Mouse (Mus musculus): ENCODE data around the gene Cnga4.
A peak's percentile ranks its signal among the peaks of the same experiment; 100 is the strongest.
"Not testable (repeated sequence)": the region's sequence is repeated elsewhere in the genome, so short reads cannot be mapped to it uniquely, and the experiment has no call there.

Gene Cnga4

DNA sequence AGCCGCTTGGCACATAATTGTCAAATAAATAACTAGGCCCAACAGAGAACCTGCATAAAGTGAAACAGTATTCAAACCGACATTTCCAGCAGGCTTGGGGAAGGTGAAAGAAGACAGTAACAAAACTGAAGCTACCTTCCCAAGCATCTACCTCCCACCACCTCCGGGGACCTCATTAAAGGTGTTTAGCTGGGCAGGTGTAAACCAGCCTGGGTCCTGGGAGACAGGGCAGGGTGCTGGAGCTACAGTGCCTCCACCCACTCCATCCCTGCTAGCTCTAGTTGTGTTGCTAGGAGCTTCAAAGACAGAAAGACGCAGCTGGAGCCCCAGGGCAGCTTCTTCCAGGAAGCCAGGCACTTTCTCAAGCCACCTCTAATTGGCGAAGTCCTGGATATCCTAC is at the start of gene Cnga4:
Cnga4 (plus strand) TSS at position 301 of the 400 bp plus-strand sequence.
- DNase-seq, result no peak

GRCm38 (mm10) chr7:105356064-105356463 is 48.3 kb upstream of the Cnga4 start:
- DNase-seq, result not testable (repeated sequence)

DNA sequence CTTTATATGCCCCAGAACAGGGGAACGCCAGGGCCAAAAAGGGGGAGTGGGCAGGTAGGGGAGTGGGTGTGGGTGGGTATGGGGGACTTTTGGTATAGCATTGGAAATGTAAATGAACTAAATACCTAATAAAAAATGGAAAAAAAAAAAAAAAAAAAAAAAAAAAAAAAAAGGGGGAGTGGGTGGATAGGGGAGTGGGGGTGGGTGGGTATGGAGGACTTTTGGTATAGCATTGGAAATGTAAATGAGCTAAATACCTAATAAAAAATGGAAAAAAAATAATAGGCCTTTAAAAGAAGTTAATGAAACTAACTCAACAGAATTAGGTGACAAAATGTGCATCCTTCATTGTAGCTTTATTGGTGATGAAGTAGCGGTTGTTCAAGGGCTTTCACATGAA is 47.9 kb upstream of the Cnga4 start:
- DNase-seq, result not testable (repeated sequence)

- DNase-seq, result no peak
These were observed 42.7 kb upstream of the Cnga4 start for GRCm38 (mm10) chr7:105361713-105362112.

DNA sequence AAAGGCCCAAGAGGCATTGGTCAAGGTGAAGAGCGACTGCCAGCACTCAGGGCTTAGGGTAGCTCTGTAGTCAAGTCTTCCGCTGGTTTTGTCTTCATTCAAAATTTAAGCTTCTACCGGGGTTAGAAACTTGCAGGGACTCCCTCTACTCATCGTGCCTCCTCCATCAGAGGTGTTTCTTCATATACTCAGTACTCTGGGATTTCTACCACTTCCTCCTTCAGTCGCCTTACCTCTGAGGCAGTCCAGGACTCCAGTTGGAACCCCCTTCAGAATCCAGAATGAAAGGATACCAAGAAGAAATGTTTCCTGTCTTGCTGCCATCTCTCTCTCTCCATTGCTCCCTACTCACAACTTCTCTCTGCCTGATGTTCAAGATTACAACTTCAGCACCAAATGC is 37.1 kb upstream of the Cnga4 start:
- no peak for DNase-seq

GRCm38 (mm10) chr7:105367930-105368329 is 36.4 kb upstream of the Cnga4 start, which contains the start of gene Olfr692:
Gene Olfr692 (plus strand): TSS chr7:105368230.
- DNase-seq, result no peak

DNA sequence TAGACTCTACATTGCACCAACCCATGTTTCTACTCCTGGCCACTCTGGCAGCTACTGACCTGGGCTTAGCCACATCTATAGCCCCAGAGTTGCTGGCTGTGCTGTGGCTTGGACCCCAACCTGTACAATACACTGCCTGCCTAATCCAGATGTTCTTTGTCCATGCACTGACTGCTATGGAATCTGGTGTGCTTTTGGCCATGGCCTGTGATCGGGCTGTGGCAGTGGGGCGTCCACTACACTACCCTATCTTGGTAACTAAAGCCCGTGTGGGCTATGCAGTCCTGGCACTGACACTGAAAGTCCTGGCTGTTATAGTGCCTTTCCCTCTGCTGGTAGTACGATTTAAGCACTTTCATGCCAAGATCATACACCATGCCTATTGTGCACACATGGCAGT is 35.8 kb upstream of the Cnga4 start:
- no peak for DNase-seq

DNA sequence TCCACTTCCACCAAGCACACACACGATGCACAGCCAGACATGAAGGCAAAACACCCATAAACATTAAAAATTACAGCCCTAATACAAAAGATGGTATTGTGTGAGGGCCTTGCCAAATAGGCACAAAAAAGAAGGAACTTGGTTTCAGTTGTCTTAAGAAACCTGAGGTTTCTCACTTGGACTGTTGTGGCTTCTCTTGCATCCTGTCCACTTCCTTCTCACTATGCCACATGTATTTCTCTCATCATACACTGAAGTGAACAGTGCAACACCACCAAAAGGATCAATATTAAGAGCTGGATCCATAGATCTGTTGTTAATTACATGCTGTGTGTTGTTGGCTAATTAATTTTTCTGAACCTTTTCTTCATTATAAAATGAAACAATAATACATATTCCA is 31.5 kb upstream of the Cnga4 start:
- no peak for DNase-seq

DNA sequence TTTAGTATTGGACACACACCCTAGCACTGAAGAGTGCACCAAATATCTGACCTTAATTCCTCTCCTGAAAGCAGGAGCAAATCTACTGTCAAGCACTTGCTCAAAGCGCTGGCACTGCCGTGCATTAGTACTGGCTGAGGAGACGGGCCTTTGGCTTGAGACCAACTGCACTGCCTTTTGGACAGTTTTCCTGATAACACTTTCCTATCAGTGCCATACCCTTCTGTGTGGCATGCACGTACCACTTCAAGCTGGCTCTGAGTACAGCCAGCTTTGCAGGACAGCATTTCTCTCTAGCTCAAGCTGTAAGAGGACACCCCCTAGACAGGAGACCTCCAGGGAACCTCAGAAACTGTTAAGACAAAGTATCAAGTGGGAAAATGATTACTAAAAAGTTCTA is 30.9 kb upstream of the Cnga4 start:
- no peak for DNase-seq

DNA sequence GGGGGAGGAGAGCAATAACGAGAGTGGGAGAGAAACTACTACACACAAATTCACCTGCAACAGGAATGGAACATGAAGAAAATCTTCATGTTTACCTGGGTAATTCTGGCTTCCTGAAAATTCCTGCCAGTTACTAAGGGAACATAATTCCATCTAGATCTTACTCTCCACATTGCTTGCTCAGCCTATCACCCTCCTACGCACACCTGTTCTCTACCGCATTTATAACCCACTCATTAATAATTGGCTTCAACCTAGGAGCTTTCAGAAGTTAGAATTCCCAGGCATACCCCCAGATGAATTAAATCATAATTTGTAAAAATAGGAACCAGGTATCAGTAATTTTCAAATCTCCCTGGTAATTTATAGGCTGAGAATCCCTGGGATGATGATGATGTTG is 30.4 kb upstream of the Cnga4 start:
- no peak for DNase-seq

- DNase-seq, result no peak
These were observed 29.5 kb upstream of the Cnga4 start, which contains the start of gene Gm5901 for GRCm38 (mm10) chr7:105374866-105375265. Gene Gm5901 (plus strand): TSS chr7:105375038.

GRCm38 (mm10) chr7:105380329-105380728 is 24.0 kb upstream of the Cnga4 start:
- no peak for DNase-seq

DNA sequence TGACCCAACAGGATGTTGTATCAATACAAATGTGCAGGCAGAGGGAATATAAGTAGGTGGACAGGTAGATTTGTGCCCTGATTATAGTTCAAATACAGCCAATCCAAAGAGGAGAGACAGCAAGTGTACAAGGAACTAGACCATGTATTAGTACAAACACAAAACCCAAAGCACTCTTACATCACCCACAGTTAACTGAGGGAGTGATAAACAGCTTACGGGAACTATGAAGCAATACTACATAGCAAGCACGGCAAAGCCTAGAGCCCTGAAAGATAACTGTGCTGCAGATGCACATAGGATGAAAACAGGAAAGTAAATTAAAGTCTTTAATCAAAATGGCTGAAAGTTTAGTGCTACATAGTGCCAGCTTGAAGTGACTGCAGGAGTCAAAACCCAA is 16.7 kb upstream of the Cnga4 start:
- no peak for DNase-seq

GRCm38 (mm10) chr7:105390236-105390635 is 14.1 kb upstream of the Cnga4 start:
- DNase-seq, result no peak

GRCm38 (mm10) chr7:105394606-105395005 is 9.8 kb upstream of the Cnga4 start:
- no peak for DNase-seq

DNA sequence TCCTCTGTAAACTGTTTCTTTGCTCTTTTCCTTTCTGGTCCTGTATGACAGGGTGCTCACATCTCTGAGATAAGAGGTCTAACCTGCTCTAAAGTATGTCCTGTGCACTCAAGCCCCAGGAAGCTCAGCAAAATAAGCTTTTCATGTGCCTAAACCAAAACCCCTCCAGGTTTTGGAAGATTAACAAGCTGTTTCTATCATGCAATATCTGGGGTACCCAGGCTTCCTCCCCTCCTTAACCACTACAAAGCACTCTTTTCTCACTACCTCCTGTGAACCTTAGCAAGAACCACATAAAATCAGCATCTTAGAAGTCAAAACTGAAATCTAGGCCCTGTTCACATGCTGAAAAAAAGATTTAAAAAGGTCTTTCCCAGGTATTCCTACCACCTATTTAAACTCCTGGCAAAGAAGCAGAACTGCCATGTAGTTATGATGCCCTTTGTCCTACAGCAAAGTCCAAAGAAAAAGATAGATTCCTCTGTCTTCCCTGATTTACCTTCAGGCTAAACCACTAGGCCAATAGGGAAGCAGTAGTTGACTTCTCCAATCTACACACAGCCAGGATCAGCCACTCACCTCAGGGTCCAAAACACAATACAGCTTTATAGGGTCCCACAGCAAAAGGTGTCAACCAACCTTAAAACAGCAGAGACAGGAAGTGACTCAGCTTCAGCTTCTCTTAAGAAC is 9.1 kb upstream of the Cnga4 start:
- DNase-seq, result no peak

- DNase-seq, result no peak
These were observed 8.2 kb upstream of the Cnga4 start for GRCm38 (mm10) chr7:105396126-105396525.

- DNase-seq, result no peak
These were observed 5.1 kb upstream of the Cnga4 start for GRCm38 (mm10) chr7:105399058-105399934.

DNA sequence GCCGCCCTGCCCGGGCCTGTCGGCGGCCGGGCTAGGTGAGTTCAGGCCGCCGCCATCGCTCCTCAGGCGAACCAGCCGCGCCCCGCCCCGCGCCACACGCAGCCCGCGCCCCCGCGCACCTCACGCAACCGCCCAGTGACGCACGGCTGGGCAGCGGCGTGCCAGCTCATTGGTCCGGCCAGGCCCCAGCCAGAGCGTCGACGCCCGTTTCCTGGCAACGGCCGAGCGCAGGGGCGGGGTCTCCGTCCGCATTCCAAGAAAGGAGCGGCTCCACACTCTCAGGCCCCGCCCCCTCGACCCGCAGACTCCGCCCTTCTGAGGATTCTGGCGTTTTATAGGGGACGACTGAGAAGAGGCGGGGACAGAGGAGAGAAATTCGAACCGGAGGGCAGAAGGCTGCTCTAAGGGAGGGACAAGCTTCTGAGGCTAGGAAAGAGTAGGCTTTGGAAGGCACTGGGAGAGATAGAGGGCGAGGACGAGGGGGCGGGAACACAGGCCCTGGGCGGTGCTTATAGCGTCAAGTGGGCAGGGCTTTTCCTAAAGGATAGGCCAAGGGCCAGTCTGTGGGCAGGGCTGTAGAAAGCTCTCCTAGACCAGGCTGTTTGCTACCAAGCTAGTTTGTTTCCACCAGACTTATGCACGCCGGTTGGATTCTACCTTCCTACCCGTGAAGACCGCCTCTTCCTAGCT is 4.3 kb upstream of the Cnga4 start, which contains the start of gene Fam160a2:
Fam160a2 (minus strand) TSS at position 120 of the 690 bp plus-strand sequence.
- DNase-seq, result peak; percentile 98 to 99

DNA sequence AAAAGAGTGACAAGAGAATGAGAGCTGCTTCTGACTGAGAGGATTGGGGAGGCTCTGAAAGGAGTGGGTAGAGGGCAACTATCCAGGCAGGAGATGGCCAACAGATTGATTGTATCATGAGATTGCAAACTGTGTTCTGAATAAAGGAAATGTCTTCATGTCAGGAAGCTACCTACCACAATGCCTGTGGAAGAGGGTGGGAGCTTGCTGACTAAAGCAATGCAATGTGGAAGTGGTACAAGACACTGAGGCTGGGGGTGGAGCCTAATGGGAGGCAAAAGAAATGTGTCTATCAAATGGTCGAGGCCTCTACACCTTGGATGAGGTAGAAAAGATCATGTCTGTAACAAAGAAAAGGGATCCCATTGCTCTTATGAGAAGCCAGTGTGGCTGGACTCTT is 2.0 kb downstream of the Cnga4 start:
- no peak for DNase-seq

DNA sequence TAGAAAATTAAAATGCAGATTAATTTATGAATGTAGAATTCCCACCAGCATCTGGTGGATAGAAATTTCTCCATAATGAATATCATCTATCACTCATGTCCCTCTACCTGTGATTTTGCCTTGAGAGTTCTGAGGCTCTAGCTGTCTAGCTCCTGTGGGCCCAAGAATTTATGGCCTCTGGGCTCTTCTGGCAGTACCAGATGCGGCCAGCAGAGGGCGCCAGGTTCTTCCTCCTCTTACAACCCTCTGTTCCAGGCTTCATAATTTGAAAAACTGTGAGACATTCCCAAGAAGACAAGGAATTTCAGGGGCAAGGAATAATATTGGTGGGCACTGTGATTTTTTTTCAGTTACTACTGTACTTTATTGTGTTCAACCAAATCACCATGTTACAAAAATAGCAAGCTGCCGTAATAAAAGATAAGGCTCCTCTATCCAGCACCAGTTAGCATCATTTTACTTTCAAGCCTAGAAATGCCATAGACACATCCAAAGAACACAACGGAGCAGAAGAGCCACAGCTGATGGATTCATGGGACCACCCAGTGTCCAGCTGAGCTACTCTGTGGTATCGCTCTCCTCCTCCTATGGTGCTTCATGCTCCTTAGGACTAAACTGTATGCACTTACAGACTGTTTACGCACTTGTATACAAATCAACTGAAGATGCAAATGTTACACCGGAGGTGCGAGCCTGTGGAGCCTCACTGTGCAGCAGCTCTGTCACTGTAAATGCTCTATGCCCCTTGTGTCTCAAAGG is 7.7 kb downstream of the Cnga4 start:
- DNase-seq, result peak in 1 of 2 experiments; percentile 71

GRCm38 (mm10) chr7:105414385-105414784 is 10.0 kb downstream of the Cnga4 start:
- no peak for DNase-seq

- no peak for DNase-seq
These were observed 12.2 kb downstream of the Cnga4 start for GRCm38 (mm10) chr7:105416529-105416928.
